Mouse (Mus musculus) ovary, postnatal 14 days (tissue): ENCODE data around the gene St7.

ENCODE experiments used
- DNase-seq: peaks from one replicate; pipeline ENCODE4 v3.0.0; 2022; ENCODE audit warnings: low spot score

Gene St7

GRCm38 (mm10) chr6:17816865-17817435, 124.2 kb downstream of the St7 start:
- no peak for DNase-seq

GRCm38 (mm10) chr6:17823614-17824013, 130.9 kb downstream of the St7 start:
- no peak for DNase-seq

- no peak for DNase-seq
Measured at GRCm38 (mm10) chr6:17824735-17825134, 132.0 kb downstream of the St7 start.

- no peak for DNase-seq
Measured at GRCm38 (mm10) chr6:17828382-17828781, 135.6 kb downstream of the St7 start.

- DNase-seq: no peak
Measured at GRCm38 (mm10) chr6:17829981-17830380, 137.2 kb downstream of the St7 start.

- peak; percentile 47 for DNase-seq
Measured at GRCm38 (mm10) chr6:17834493-17834892, 141.8 kb downstream of the St7 start.

- DNase-seq: no peak
Measured at GRCm38 (mm10) chr6:17835693-17836092, 143.0 kb downstream of the St7 start.

- no peak for DNase-seq
Measured at GRCm38 (mm10) chr6:17837676-17838075, 144.9 kb downstream of the St7 start.

- DNase-seq: no peak
Measured at GRCm38 (mm10) chr6:17840431-17840830, 147.7 kb downstream of the St7 start.

GRCm38 (mm10) chr6:17842759-17843158, 150.0 kb downstream of the St7 start:
- DNase-seq: peak; percentile 14

- no peak for DNase-seq
Measured at GRCm38 (mm10) chr6:17851316-17851715, 158.6 kb downstream of the St7 start.

GRCm38 (mm10) chr6:17853587-17854274, 161.0 kb downstream of the St7 start:
- no peak for DNase-seq

GRCm38 (mm10) chr6:17855616-17856015, 162.9 kb downstream of the St7 start:
- no peak for DNase-seq

- no peak for DNase-seq
Measured at GRCm38 (mm10) chr6:17859564-17859963, 166.8 kb downstream of the St7 start.

- DNase-seq: no peak
Measured at GRCm38 (mm10) chr6:17860463-17860862, 167.7 kb downstream of the St7 start.

- DNase-seq: no peak
Measured at GRCm38 (mm10) chr6:17867796-17868195, 175.1 kb downstream of the St7 start.

GRCm38 (mm10) chr6:17871831-17872372, 179.2 kb downstream of the St7 start:
- no peak for DNase-seq

GRCm38 (mm10) chr6:17875606-17876005, 182.9 kb downstream of the St7 start:
- DNase-seq: no peak

- DNase-seq: no peak
Measured at GRCm38 (mm10) chr6:17876023-17876613, 183.4 kb downstream of the St7 start.

GRCm38 (mm10) chr6:17876670-17877179, 184.0 kb downstream of the St7 start:
- DNase-seq: no peak

- DNase-seq: no peak
Measured at GRCm38 (mm10) chr6:17882943-17883342, 190.2 kb downstream of the St7 start.

GRCm38 (mm10) chr6:17887765-17888164, 195.0 kb downstream of the St7 start:
- DNase-seq: no peak

GRCm38 (mm10) chr6:17895562-17895961, 202.8 kb downstream of the St7 start:
- no peak for DNase-seq
